Mouse (Mus musculus) G1E (cell line): Measurements from ENCODE around the gene Adamtsl3.

Experiments
- CTCF ChIP-seq: IDR thresholded peaks from 2 replicates; pipeline ENCODE4 v1.5.1; 2012; ENCODE audit warnings: low read depth, low read length, inconsistent platforms, mixed read lengths
- GATA1 ChIP-seq: IDR thresholded peaks from 2 replicates; pipeline ENCODE4 v1.6.1; 2012; ENCODE audit warnings: borderline replicate concordance, low read length, inconsistent platforms, mixed read lengths
- TAL1 ChIP-seq: conservative IDR thresholded peaks from 2 replicates; pipeline ENCODE4 v1.6.1; 2012; ENCODE audit warnings: low read depth, low read length, inconsistent platforms, mixed read lengths

- TF ChIP-seq CTCF (no peak), GATA1 (no peak), TAL1 (no peak)
These were observed 96.1 kb downstream of the Adamtsl3 start for GRCm38 (mm10) chr7:82431572-82431971.
